Mouse (Mus musculus): ENCODE measurements around the gene Ccdc141.

- TF ChIP-seq CTCF (IDR thresholded peaks at IDR 0.05; ENCODE audit: low read depth) = peak; percentile 80
- no peak for TF ChIP-seq EP300 (IDR thresholded peaks at IDR 0.05; ENCODE audit: low read depth)
Measured at GRCm38 (mm10) chr2:76980146-76980545, 190.3 kb downstream of the Ccdc141 start.

Measured in liver, postnatal 0 days (tissue).